Mouse (Mus musculus): ENCODE measurements around the gene Zfp609. TPM values are rescaled to one million over a fixed set of nuclear protein-coding genes. Genes with fewer than 3 reads are reported as not detected.
"Not testable (repeated sequence)": the region's sequence is repeated elsewhere in the genome, so short reads cannot be mapped to it uniquely, and the experiment has no call there.

Zfp609 gene
- total RNA-seq, 2 experiments from 2014 or later, result 46.5 to 52.7 TPM

DNA sequence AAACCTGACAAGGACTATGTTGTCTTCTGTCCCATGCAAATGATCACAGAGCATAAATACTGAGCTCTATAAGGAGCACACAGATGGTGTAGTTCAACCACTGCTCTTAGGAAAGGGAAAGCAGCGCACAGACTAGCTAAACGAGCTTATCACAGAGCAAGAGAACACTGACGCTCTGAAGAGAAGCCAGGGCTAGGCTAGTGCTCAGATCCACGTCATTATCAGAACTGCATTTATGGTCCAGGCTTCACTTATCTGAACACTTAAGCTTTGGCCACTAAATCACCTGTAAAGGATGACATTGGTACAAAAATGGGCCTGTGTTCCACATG, 102.1 kb downstream of the Zfp609 start:
- no peak for DNase-seq (ENCODE audit: low spot score in 2 of 2)

DNA sequence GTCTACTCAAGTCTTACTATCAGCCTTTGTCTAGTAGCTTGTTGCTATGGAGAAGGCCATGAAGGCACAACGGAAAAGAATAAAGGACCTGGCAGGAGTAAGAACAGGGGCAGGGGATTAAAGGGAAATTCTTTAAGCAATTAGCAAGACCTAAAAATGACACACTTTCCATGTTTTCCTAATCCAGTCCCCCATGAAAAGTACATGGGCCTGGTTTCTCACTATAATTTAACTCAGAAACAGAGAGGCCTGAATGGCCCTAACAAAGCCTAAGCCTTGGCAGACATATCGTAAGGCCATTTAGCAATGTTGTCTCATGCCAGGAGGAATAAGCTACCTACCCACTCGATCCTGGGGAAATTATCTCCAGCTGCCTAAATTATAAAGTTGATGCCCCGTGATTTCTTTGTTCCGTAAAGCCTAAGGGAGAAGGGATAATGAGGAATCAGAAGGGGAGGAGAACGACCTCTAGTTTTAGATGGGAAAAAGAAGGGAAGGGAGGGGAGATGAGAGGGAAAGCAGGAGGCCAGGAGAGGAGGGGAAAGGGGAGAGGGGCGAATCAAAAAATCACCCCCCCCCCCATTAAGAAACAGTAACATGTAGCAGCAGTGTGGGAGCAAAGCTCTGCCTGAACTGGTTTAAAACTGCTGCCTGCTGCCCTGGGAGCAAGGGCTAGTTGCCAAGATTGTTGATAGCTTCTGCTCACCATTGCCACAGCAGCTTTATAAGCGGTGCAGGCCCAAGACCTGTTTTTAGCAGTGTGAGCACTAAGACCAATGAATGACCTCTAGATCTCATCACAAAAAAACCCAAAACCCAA, 102.7 kb downstream of the Zfp609 start:
- no peak for DNase-seq (ENCODE audit: low spot score in 2 of 2)

DNA sequence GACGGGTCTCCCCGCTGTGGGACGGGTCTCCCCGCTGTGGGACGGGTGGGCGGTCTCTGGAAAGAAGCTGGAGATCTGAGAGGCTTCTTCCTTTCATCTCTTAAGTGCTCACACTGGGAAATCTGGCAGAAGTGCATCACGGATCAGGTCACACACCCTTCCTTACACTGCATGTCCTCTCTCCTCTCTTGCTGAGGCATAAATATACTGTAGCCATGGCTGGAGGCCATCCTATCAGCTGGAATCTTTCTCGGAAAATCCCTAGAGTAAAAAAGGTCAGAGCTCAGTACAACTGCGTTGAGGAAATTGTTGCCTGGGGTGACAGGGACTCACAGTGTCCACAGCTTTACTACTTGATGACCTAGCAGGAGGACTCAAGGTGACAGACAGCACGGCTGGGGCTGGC, 106.2 kb downstream of the Zfp609 start:
- DNase-seq (ENCODE audit: low spot score in 2 of 2), result no peak

- DNase-seq (ENCODE audit: low spot score in 2 of 2), result no peak
Observed at GRCm38 (mm10) chr9:65718195-65718594, 109.2 kb downstream of the Zfp609 start.

DNA sequence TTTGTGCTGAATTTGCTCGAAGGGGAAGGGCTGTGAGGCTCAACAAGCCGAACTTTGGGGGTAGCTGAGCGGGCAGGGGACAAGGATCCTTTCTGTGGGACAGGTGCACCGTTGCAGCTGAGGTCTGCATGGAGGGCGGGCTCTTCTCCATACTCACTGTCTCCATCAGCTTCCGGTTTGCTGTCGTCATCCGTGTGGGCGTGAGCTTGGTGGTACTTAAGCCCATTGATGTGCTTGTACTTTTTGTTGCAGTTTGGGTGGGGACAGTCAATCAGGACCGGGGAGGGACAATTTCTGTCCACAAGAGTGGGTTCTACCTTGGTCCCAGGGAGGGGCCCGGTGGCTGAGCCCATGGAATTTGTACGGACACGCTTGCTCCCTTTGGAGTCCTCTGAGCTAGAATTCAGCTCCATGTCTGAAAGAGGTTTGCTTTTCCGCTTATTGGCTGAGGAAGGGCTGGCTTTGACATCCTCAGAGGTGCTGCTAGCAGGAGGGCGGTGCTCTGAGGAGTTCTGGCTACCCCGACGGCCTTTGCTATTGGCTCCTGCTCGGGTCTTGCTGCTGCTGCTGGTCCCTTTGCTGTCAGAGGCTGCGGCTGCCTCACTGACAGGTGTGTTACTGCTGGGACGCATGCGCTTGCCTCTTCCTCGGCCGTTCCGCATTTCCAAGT, 123.3 kb downstream of the Zfp609 start:
- DNase-seq (ENCODE audit: low spot score in 2 of 2), result no peak

GRCm38 (mm10) chr9:65703241-65703640, 124.1 kb downstream of the Zfp609 start:
- DNase-seq (ENCODE audit: low spot score in 2 of 2), result no peak

GRCm38 (mm10) chr9:65702286-65702685, 125.1 kb downstream of the Zfp609 start:
- no peak for DNase-seq (ENCODE audit: low spot score in 2 of 2)

DNA sequence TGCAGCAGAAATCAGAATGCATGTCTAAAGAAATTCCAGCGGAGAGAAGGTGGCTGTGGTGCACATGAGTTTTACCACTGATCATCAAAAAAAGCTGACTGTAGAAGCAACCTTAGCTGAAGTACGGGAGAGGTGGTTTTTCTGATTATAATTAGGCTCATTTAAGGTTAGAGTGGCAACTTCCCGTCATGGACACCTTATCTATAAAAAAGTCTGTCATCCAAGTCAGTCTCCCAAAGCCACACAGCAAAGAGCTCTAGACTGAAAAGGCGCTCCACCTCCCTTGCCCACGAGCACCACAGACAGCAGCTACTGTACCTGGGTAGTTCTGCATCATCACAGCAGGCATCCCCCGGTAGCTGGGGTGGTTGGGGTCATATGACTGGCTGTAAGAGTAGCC, 126.9 kb downstream of the Zfp609 start:
- DNase-seq (ENCODE audit: low spot score in 2 of 2), result no peak

GRCm38 (mm10) chr9:65697992-65698391, 129.4 kb downstream of the Zfp609 start:
- no peak for DNase-seq (ENCODE audit: low spot score in 2 of 2)

DNA sequence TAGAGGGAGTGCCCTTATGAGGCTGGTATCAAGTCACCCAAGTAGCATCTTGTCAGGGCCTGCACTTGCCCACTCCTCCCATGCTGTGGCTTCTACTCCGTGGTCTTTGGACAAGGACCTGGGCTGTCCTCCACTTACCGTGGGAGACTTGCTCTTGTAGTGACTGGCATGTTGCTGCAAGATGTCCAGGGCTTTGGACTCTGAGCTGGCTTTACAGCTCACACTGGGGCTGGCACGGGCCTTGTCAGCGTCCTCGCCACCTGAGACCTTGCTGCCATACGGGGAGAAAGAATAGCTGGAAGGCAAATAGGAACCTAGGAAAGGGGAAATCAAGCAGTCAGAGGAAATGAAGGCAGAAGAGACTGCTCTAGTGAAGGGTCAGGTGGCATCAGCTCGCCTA, 130.0 kb downstream of the Zfp609 start:
- DNase-seq (ENCODE audit: low spot score in 2 of 2), result no peak

- no peak for DNase-seq (ENCODE audit: low spot score in 2 of 2)
Observed at GRCm38 (mm10) chr9:65696337-65696736, 131.0 kb downstream of the Zfp609 start.

- no peak for DNase-seq (ENCODE audit: low spot score in 2 of 2)
Observed at GRCm38 (mm10) chr9:65695646-65696045, 131.7 kb downstream of the Zfp609 start.

GRCm38 (mm10) chr9:65692959-65693603, 134.3 kb downstream of the Zfp609 start:
- DNase-seq (ENCODE audit: low spot score in 2 of 2), result no peak

- DNase-seq (ENCODE audit: low spot score in 2 of 2), result no peak
Observed at GRCm38 (mm10) chr9:65692466-65692865, 134.9 kb downstream of the Zfp609 start.

- not testable (repeated sequence) for DNase-seq (ENCODE audit: low spot score in 2 of 2)
Observed at GRCm38 (mm10) chr9:65689869-65690268, 137.5 kb downstream of the Zfp609 start.

DNA sequence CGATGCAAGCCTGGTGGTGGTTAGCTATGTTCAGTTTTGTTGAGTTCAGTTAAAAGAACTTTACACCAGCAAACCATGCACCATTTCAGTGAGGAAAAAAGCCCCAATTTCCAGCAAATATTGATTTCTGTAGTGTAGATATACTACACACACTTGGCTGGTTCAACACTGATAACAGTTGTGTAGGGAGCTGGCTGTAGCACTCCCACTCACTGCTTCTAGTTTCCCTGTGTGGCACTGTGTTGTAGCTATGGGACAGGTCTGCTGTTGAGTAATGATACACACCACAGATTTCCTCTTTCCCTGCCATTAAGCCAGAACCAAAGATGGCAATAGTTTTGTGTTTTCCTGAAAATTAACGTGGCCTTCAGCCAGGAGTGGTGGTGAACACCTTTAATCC, 142.7 kb downstream of the Zfp609 start:
- DNase-seq (ENCODE audit: low spot score in 2 of 2), result no peak

GRCm38 (mm10) chr9:65682994-65683393, 144.4 kb downstream of the Zfp609 start:
- no peak for DNase-seq (ENCODE audit: low spot score in 2 of 2)

DNA sequence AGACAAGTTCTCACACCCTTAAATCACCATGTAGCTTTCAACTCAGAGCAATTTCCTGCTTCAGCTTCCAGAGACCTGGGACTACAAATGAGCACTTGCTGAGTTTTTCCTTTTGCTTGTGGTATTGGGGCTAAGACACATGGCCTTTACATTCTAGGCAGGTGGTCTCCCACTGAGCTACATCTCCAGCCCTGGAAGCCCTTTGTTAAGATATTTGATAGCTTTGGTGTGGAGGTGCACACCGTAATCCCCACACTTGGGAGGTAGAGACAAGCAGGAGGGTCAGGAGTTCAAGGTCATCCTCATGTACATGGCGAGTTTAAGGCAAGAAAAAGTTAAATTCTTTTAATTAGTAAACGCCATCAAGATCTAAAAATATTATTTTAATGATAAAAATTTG, 145.2 kb downstream of the Zfp609 start:
- no peak for DNase-seq (ENCODE audit: low spot score in 2 of 2)

- DNase-seq (ENCODE audit: low spot score in 2 of 2), result no peak
Observed at GRCm38 (mm10) chr9:65681634-65681940, 145.8 kb downstream of the Zfp609 start.

DNA sequence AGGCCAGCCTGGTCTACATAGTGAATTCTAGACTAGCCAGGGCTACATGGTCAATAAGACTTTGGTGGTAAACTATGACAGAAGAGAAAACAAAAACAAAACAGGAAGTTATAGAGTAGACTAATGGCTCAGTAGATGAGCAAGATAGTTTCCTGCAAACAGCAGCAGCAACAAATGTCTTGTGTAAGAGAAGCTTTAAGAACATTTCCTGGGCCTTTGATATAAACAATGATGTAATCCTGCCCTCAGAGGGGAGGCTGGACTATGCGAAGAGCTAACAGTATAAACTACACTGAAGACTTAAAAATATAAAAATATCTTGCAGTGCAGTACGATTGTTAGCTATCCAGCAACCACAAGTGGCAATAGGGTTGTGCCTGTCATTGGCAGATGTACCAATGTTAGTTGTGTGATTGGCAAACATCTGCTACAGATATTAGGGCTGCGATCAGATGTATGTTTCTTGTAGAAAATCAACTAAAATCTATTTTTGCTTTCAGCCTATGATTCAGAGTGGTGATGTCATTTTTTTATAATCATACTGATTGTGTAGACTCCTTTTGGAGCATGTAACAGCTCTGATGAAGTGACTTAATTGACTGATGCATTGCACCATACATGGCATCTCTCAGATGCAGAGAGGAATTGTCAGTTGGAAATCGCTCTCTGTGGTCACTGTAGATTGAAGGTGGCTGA, 146.3 kb downstream of the Zfp609 start:
- no peak for DNase-seq (ENCODE audit: low spot score in 2 of 2)

DNA sequence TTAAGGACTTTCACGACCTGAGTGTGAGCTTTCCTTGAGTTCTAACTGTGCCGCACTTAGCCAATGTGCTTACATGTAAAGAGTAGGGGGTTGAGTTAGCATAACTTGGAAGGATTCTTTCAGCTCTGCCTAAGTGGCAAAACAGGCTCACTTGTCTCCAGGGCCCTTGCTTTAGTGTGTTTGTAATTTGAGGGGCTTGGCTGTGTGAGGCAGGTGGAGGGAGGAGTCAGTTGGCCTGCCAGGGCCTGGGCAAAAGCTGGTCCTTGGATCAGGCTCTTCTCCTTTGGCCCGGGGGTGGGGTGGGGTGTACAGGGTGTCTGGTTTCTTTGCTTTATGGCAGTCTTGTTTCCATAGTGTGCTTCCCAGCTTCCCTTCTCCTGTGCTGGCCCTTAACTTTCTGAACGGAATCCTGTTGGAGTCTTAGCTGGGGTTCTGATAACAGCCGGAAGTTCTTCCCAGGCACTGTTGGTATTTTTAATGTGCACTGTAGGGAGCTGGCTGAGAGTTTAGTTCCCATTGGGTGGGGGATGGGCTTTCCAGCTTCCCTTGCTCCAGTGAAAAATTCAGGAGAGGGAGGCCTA, 148.1 kb downstream of the Zfp609 start:
- DNase-seq (ENCODE audit: low spot score in 2 of 2), result no peak

GRCm38 (mm10) chr9:65677119-65677462, 150.3 kb downstream of the Zfp609 start:
- no peak for DNase-seq (ENCODE audit: low spot score in 2 of 2)

All from adrenal gland, postnatal 4 days (tissue).